Mouse (Mus musculus) liver, postnatal 0 days (tissue): ENCODE measurements at regions not wholly inside any gene's neighbourhood (a gene's known extent, or its start where the extent isn't known, plus 50 kb on each side); places are given as distances from the start of the nearest gene placed in this dataset.

ENCODE experiments used
- CTCF ChIP-seq: sonication (generic); IDR thresholded peaks from 2 replicates; pipeline ENCODE4 v1.5.1; 2016; ENCODE audit warnings: antibody characterized with exemption, low read depth
- EP300 ChIP-seq: IDR thresholded peaks from 2 replicates; pipeline ENCODE4 v1.6.1; 2016; ENCODE audit warnings: antibody characterized with exemption, low read depth, mild to moderate bottlenecking

DNA sequence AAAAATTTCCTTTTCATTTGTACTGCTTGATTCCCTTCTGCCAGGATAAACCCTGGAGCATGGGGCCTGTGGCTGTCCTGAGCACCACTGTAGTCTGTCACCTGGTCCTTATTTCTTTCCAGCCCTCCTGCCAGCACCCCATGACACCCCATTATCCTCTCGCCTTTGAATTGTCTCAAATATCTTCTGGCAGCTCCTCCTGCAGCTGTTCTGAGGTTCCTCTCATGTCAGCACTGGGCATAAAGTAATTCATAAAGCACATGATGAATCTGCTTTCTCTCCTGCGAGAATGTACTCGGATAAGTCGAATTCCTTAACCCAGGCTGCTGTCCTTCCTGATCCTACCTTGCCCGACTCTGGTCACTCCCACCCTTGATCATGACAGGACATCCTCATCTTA, 195.1 kb downstream of the Sec61b start:
- no peak for TF ChIP-seq CTCF
- TF ChIP-seq EP300 = no peak
